Mouse (Mus musculus) bone marrow, adult 2 months (tissue): ENCODE measurements at regions not wholly inside any gene's neighbourhood (a gene's known extent, or its start where the extent isn't known, plus 50 kb on each side); places are given as distances from the start of the nearest gene placed in this dataset.

Source experiments
- CTCF ChIP-seq: fragments of 200-500 bp; IDR thresholded peaks from 2 replicates; pipeline ENCODE4 v1.5.1; 2011; ENCODE audit warnings: low read length, control low read depth; ENCODE audit not compliant: control insufficient read depth, insufficient read depth
- POLR2A ChIP-seq: fragments of 200-500 bp; IDR thresholded peaks from 2 replicates; pipeline ENCODE4 v1.6.1; 2011; ENCODE audit warnings: low read depth, mild to moderate bottlenecking, control low read depth, low read length, borderline replicate concordance; ENCODE audit not compliant: control insufficient read depth

- TF ChIP-seq CTCF, result no peak
- TF ChIP-seq POLR2A, result no peak
These were observed 94.8 kb upstream of the Sfswap start for GRCm38 (mm10) chr5:129406259-129406658.
